Mouse (Mus musculus) ES-E14 (cell line): ENCODE data around the gene Gins1. TPM values are rescaled to one million over a fixed set of nuclear protein-coding genes. Genes with fewer than 3 reads are reported as not detected.

Source experiments
- DNase-seq: peaks from one replicate; pipeline ENCODE4 v3.0.0-alpha.2; 2013; ENCODE audit warnings: low read depth, low spot score
- H3K27ac ChIP-seq: 2 replicates; pipeline ENCODE4 v1.5.1; 2012; ENCODE audit warnings: low read depth, mild to moderate bottlenecking, low read length, moderate library complexity, mixed read lengths; ENCODE audit not compliant: poor library complexity, insufficient read depth, severe bottlenecking
- H3K36me3 ChIP-seq: 2 replicates; pipeline ENCODE4 v1.6.1; 2012; ENCODE audit warnings: mild to moderate bottlenecking, low read length, moderate library complexity, mixed read lengths; ENCODE audit not compliant: control insufficient read depth, poor library complexity, insufficient read depth, severe bottlenecking
- H3K4me1 ChIP-seq, 2 experiments: fragments of 150-350 bp in 1 of 2; sonication (generic) in 1 of 2; 2 replicates each; pipeline ENCODE4 v1.6.1; 2012; ENCODE audit warnings: low read length in 2 of 2, mild to moderate bottlenecking in 1 of 2, mixed read lengths in 1 of 2; ENCODE audit not compliant: control insufficient read depth in 2 of 2, insufficient read depth in 2 of 2, poor library complexity in 1 of 2
- H3K4me3 ChIP-seq, 2 experiments: fragments of 150-350 bp in 1 of 2; sonication (generic) in 1 of 2; 2 replicates each; pipeline ENCODE4 v1.5.1; 2012; ENCODE audit warnings: low read length in 2 of 2, low read depth in 1 of 2, mild to moderate bottlenecking in 1 of 2, mixed read lengths in 1 of 2; ENCODE audit not compliant: insufficient read depth in 1 of 2, poor library complexity in 1 of 2, severe bottlenecking in 1 of 2
- H3K9ac ChIP-seq: 2 replicates; pipeline ENCODE4 v1.6.1; 2012; ENCODE audit warnings: low read depth, mild to moderate bottlenecking, low read length, mixed read lengths; ENCODE audit not compliant: poor library complexity, insufficient read depth, severe bottlenecking
- H3K9me3 ChIP-seq: fragments of 150-350 bp; sonication (generic); 2 replicates; pipeline ENCODE4 v1.6.1; 2012; ENCODE audit warnings: low read depth, mild to moderate bottlenecking, low read length; ENCODE audit not compliant: control insufficient read depth, insufficient read depth
- CHD2 ChIP-seq: IDR thresholded peaks from 2 replicates; pipeline ENCODE4 v1.6.1; 2014; ENCODE audit warnings: mild to moderate bottlenecking, low read depth, low read length, inconsistent platforms
- HCFC1 ChIP-seq: IDR thresholded peaks from 2 replicates; pipeline ENCODE4 v1.6.1; 2012; ENCODE audit warnings: low read length, inconsistent platforms, borderline replicate concordance; ENCODE audit not compliant: insufficient read depth
- MAFK ChIP-seq: IDR thresholded peaks from 2 replicates; pipeline ENCODE4 v1.6.1; 2014; ENCODE audit warnings: mild to moderate bottlenecking, low read depth, low read length, inconsistent platforms; ENCODE audit not compliant: insufficient read depth
- ZC3H11A ChIP-seq: IDR thresholded peaks from 2 replicates; pipeline ENCODE4 v1.6.1; 2012; ENCODE audit warnings: low read depth, mild to moderate bottlenecking, inconsistent platforms, low read length, borderline replicate concordance
- ZNF384 ChIP-seq: IDR thresholded peaks from 2 replicates; pipeline ENCODE4 v1.6.1; 2012; ENCODE audit warnings: low read depth, low read length, inconsistent platforms
- in situ Hi-C, 2 experiments: fragments of 600-800 bp; cut with MboI; formaldehyde crosslinking; loops; one replicate each; pipeline ENCODE4 v1.15.1; 2025; ENCODE audit warnings: low sequenced_read_pairs in 2 of 2, inconsistent platforms in 1 of 2; ENCODE audit not compliant: unreplicated experiment in 2 of 2
- total RNA-seq: library from RNA; depleted of rRNA; stranded (reverse); fragments of 300-350 nt; gene quantifications from 2 replicates; pipeline ENCODE4 v1.2.3, GENCODE M21; 2012

The Gins1 gene
- total RNA-seq, 1 experiment = 45.6 TPM

GRCm38 (mm10) chr2:150921697-150922096 lies 16.5 kb downstream of the Gins1 start:
- H3K9ac ChIP-seq = no peak overlapping the region
- in situ Hi-C loops = no loop called here
- no peak for TF ChIP-seq ZNF384
- no peak for TF ChIP-seq MAFK
- no peak for TF ChIP-seq ZC3H11A
- TF ChIP-seq HCFC1 = no peak
- no peak for TF ChIP-seq CHD2
- H3K9me3 ChIP-seq = no peaks in the 10 kb centered on the region
- H3K4me1 ChIP-seq = 0 out of 4 replicates have a peak, but pooled peaks cover 0 to 2% of the 10 kb centered on the region in 2 experiments
- peaks cover 8% of the 10 kb centered on the region for H3K36me3 ChIP-seq
- DNase-seq = no peak
- no peak overlapping the region for H3K27ac ChIP-seq
- no peak overlapping the region for H3K4me3 ChIP-seq

GRCm38 (mm10) chr2:150922165-150922564 lies 17.0 kb downstream of the Gins1 start:
- TF ChIP-seq ZNF384 (no peak), MAFK (no peak), CHD2 (no peak), ZC3H11A (no peak), HCFC1 (no peak)
- 0 out of 4 replicates have a peak, but pooled peaks cover 0 to 2% of the 10 kb centered on the region in 2 experiments for H3K4me1 ChIP-seq
- H3K9me3 ChIP-seq = no peaks in the 10 kb centered on the region
- in situ Hi-C loops = no loop called here
- H3K36me3 ChIP-seq = peaks cover 8% of the 10 kb centered on the region
- DNase-seq = no peak
- H3K27ac ChIP-seq = no peak overlapping the region
- no peak overlapping the region for H3K9ac ChIP-seq
- no peak overlapping the region for H3K4me3 ChIP-seq

DNA sequence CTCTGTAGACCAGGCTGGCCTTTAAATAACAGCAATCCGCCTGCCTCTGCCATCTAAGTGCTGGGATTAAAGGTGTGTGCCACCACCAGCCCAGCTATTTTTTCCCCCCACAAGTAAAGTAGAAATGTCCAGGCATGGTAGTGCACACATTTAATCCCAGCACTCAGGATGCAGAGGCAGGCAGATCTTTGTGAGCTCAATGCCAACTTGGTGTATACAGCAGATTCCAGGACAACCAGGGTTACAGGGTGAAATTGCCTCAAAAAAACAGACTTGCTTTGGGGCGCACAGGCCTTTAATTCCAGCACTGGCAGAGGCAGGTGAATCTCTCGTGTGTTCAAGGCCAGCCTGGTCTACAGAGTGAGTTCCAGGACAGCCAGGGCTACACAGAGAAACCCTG lies 17.8 kb downstream of the Gins1 start:
- H3K4me1 ChIP-seq = 0 out of 4 replicates have a peak, but pooled peaks cover 0 to 2% of the 10 kb centered on the region in 2 experiments
- no peak overlapping the region for H3K9ac ChIP-seq
- TF ChIP-seq ZNF384 = no peak
- TF ChIP-seq CHD2 = no peak
- no peak for TF ChIP-seq MAFK
- TF ChIP-seq ZC3H11A = no peak
- no peak for TF ChIP-seq HCFC1
- DNase-seq = no peak
- H3K9me3 ChIP-seq = no peaks in the 10 kb centered on the region
- in situ Hi-C loops = no loop called here
- no peak overlapping the region for H3K4me3 ChIP-seq
- peaks cover 6% of the 10 kb centered on the region for H3K36me3 ChIP-seq
- no peak overlapping the region for H3K27ac ChIP-seq

- no peak overlapping the region for H3K27ac ChIP-seq
- peaks cover 6% of the 10 kb centered on the region for H3K36me3 ChIP-seq
- no peak overlapping the region for H3K4me3 ChIP-seq
- H3K4me1 ChIP-seq = 0 out of 4 replicates have a peak, but pooled peaks cover 0 to 2% of the 10 kb centered on the region in 2 experiments
- in situ Hi-C loops = no loop called here
- TF ChIP-seq MAFK = no peak
- no peak for TF ChIP-seq HCFC1
- TF ChIP-seq ZC3H11A = no peak
- TF ChIP-seq ZNF384 = no peak
- TF ChIP-seq CHD2 = no peak
- no peak for DNase-seq
- H3K9me3 ChIP-seq = no peaks in the 10 kb centered on the region
- H3K9ac ChIP-seq = no peak overlapping the region
Measured at GRCm38 (mm10) chr2:150923505-150923904, 18.3 kb downstream of the Gins1 start.

- H3K4me3 ChIP-seq = no peak overlapping the region
- TF ChIP-seq ZNF384 = no peak
- no peak for TF ChIP-seq HCFC1
- H3K4me1 ChIP-seq = 0 out of 4 replicates have a peak, but pooled peaks cover 0 to under 1% of the 10 kb centered on the region in 2 experiments
- no peaks in the 10 kb centered on the region for H3K9me3 ChIP-seq
- in situ Hi-C loops = no loop called here
- H3K27ac ChIP-seq = no peak overlapping the region
- DNase-seq = no peak
- no peak overlapping the region for H3K9ac ChIP-seq
- peaks cover 5% of the 10 kb centered on the region for H3K36me3 ChIP-seq
Measured at GRCm38 (mm10) chr2:150927038-150927720, 22.0 kb downstream of the Gins1 start.
